Mouse (Mus musculus) kidney, adult 9 months (tissue): ENCODE data around the gene Ip6k2.

Experiments used
- DNase-seq: peaks from one replicate; pipeline ENCODE4 v3.0.0; 2022

The Ip6k2 gene

GRCm38 (mm10) chr9:108782836-108783547, 604 bp upstream of the Ip6k2 start:
- DNase-seq: no peak

GRCm38 (mm10) chr9:108785416-108785815, 1.8 kb downstream of the Ip6k2 start:
- DNase-seq: no peak

DNA sequence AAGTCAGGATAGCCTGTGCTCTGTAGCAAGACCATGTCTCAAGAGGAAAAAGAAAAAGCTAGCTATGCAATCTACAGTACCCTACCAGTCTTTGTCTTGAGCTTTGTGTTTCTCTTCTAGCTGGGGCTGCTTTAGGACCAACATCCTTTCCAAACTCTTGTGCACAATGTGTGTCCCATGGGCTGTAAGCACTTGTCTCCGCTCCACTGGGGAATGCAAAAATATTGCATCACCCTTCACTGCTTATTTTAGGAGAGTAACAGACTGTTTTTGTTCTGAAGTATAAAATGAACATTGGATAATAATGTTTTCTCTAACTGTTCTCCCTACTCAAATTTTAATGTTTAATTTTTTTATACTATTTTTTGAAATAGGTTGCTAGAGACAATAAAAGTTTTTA, 2.9 kb downstream of the Ip6k2 start:
- DNase-seq: no peak

GRCm38 (mm10) chr9:108787080-108787479, 3.5 kb downstream of the Ip6k2 start:
- no peak for DNase-seq

DNA sequence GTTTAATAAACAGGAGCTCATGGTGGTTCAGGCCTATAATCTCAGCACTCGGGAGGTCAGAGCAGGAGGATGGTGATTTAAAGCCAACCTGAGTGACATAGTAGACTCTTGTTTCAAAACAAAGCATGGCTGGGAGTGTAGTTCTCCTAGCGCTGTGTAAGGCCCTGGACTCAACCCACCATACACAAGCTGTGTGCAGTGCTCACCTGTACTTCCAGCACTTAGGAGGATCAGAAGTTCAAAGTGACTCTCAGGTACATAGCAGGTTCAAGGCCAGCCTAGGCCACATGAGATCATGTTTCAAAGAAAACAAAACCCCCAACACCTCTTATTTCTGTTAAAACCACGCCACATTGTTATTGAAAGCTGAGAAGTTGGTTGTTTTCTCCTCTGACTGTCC, 5.1 kb downstream of the Ip6k2 start:
- DNase-seq: no peak

DNA sequence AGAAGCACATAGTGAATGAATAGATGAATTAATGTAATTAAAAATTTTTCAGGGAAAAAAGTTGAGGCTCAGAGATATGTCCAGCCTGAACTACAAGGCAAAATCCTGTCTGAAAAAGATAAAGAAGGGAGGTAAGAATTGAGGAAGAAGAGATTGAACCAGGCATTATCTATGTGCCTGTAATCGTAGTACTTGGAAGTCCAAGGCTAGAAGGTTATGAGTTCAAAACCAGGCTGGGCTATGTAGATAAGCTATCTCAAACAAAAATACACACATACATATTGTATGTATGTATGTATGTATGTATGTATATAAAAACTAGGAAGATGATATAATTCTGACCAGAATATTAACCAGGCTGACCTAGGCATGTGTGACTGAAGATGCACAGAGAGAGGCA, 8.7 kb downstream of the Ip6k2 start:
- DNase-seq: no peak

DNA sequence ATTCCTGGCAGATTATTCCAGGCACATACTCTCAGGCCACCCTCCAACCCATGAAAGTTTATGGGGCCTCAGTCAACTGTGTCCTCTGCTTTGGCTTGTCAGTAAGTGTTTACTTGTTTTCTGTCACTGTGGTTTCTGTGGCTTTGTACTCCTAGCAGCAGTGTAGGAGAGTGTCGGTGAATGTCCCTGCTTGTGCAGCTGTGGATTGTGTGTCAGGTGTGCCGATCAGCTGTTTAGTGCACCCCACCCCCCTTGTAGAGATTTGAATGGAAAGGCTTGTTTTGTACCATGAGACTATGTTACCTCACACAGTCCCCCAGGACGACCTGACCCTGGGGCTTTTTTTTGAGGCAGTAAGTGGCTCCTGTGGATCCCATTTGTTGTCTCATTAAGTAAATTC, 9.1 kb downstream of the Ip6k2 start:
- DNase-seq: no peak

GRCm38 (mm10) chr9:108795281-108795680, 11.7 kb downstream of the Ip6k2 start:
- DNase-seq: peak; percentile 81

DNA sequence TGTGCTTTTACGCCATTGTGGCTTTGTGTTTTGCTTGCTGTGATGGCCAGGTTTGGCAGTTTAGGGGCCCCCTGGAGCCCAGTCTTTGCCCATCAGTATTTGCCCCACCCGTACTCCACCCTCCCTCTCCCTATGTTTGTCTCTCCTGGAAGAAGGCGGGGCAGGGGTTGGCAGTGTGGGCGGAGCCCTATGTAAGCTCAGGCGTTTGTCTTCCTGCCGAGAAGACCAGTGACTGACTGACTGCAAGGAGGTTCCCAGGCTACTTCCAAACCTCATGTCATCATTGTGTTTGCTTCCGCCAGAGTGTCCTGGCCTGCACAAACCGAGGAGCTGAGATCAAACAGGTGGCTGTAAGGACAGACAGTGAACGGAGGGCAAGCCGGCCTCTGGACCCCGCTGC, 12.2 kb downstream of the Ip6k2 start:
- peak; percentile 84 for DNase-seq

GRCm38 (mm10) chr9:108796351-108796981, 12.9 kb downstream of the Ip6k2 start:
- no peak for DNase-seq

DNA sequence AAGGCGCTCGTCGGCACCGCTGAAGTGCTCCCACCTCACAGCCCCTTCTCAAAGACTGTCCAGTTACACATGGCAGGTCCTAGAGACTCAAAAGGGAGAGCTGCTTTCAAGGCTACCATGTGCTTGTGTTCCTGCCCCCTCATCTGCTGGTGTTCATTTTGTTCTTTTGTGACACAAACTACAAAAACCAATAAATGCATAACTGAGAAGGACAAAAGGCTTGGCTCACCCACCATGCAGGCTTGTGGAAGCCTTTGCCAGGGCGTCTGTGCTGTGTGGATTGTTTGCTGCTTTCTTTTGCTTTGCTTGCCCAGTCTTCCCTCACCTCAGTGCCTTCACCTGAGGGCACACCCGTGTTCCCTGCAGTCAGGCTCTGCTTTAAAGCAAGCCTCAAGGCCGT, 13.9 kb downstream of the Ip6k2 start:
- DNase-seq: no peak

DNA sequence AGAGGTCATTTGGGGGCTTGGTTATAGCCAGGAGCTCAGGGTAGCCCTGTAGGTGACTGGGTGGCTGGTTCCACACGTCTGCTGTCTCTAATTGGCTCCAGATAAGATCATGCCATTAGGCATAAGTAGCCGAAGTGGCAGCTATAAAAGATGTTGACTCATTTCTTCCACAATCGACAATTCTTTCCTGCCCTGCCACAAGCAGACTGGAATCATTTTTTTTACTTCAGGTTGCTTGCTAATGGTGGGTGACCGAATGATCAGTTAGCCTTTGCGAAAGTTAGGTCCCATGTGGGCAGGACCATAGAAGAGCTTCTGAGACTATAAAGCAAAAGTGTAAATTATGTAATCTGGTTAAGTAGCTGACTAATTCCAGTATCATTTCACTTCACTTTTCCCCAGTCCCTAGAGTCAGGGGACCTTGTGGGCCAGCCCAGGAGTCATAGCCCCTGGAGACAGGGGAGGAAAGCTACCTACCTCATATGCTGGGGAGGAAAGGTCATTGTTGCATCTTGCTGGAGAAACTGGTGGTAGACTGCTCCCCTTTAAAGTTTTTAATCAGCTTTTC, 15.0 kb downstream of the Ip6k2 start:
- no peak for DNase-seq

GRCm38 (mm10) chr9:108799564-108799963, 16.0 kb downstream of the Ip6k2 start:
- no peak for DNase-seq

DNA sequence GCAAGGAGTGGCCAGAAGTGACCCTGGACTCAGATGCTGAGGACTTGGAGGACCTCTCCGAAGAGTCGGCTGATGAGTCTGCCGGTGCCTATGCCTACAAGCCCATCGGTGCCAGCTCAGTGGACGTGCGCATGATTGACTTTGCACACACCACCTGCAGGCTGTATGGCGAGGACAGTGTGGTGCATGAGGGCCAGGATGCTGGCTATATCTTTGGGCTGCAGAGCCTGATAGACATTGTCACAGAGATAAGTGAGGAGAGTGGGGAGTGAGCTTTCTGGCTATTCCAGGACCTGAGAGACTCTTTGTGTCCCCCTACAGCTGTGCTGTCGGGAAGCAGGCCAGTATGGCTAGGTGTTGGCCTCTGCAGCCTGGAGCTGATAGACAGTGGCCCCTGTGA, 22.2 kb downstream of the Ip6k2 start:
- DNase-seq: no peak

- no peak for DNase-seq
These were observed 22.8 kb downstream of the Ip6k2 start for GRCm38 (mm10) chr9:108806379-108806778.

- no peak for DNase-seq
These were observed 23.2 kb downstream of the Ip6k2 start for GRCm38 (mm10) chr9:108806831-108807230.

DNA sequence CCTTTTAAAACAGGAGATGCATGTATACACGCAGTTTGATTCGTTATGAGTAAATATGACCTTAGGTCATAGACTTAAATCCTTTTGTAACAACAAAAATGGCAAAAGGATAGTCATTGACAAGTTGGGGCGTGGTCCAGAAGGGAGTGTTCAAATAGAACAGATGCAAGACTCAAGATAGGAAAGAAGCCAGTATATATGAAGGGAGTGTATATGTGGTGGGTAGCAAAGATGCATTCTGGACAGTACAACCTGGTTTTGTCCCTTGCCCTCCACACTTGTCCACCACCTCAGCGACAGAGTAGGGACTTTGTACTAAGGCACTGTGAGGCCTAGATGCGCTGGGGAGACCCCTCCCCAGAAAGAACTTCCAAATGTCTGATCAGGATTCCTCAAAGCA, 24.1 kb downstream of the Ip6k2 start:
- no peak for DNase-seq

- DNase-seq: peak; percentile 94
These were observed 24.6 kb downstream of the Ip6k2 start, which contains the start of gene Nckipsd for GRCm38 (mm10) chr9:108808163-108808665. TSS of gene Nckipsd (plus strand) at chr9:108808368.

DNA sequence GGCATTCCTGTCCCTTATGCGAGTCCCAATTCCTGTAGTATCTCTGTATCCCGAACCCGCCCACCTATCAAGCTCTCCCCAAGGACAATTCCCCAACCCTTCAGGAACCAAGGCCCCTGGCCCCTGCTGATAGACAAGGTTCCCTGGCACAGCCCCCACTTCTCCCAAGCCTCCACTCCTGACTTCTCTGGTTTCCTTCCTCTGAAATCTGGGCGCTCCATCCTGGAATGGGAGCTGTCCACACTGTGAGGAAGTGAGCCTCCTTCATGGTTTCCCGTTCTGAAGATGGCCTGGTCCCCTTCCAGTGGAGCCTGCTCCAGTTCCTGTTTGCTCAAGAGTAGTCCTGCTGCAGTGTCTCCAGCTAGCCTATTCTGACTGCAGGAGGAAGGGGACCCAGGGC, 25.6 kb downstream of the Ip6k2 start:
- peak; percentile 48 for DNase-seq

- no peak for DNase-seq
These were observed 26.1 kb downstream of the Ip6k2 start for GRCm38 (mm10) chr9:108809723-108810122.

- DNase-seq: no peak
These were observed 26.9 kb downstream of the Ip6k2 start for GRCm38 (mm10) chr9:108810516-108810915.

DNA sequence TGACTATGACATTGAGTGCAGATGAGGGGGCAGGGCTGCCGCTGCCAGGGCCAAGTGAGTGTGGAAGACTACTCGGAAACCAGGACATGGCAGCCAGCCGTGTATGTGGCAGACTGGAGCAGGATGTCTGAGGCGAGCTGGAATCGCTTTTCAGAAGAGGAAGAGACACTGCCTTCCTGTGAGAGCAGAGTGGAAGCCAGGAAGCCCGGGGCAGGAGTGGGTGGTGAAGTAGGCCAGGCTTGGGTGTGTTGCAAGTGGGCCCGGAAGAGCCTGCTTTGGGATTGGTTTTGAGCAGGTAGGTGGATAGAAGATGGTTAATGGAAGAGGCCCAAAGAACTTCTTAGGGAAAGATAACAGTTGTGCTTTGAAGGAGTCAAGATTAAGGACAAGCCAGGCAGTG, 32.0 kb downstream of the Ip6k2 start:
- DNase-seq: no peak

DNA sequence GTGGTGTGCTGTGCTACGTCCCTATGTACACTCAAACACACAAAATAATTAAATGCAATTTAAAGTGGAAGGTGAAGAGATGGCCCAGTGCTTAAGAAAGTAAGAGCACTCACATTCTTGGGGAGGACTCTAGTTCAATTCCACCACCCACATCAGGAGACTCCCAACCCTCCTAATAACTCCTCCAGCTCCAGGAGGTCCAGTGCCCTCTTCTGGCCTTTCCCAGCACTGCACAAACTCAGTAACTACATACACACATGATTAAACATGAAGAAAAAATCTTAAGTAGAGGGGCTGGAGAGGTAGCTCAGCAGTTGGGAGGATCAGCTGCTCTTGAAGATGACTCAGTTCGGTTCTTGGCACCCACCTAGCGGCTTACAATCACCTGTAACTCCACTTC, 35.9 kb downstream of the Ip6k2 start:
- DNase-seq: peak; percentile 72

- DNase-seq: no peak
These were observed 36.5 kb downstream of the Ip6k2 start for GRCm38 (mm10) chr9:108820077-108820476.
